Mouse (Mus musculus) forebrain, embryonic 14.5 days (tissue): ENCODE results near the gene Gjd2. TPM values are rescaled to one million over a fixed set of nuclear protein-coding genes. Genes with fewer than 3 reads are reported as not detected.

Experiments used
- ATAC-seq: fragments of 200-750 bp; cut with Nextera tagmentation; 2 replicates; pipeline ENCODE4 v1.8.0; 2017; ENCODE audit warnings: mild to moderate bottlenecking, moderate library complexity
- DNase-seq: peaks from one replicate; pipeline ENCODE4 v3.0.0-alpha.2; 2015; ENCODE audit warnings: low spot score
- H3K27ac ChIP-seq: fragments of 300-500 bp; sonication (generic); 2 replicates; pipeline ENCODE4 v1.5.1; 2014; ENCODE audit warnings: low read depth, mild to moderate bottlenecking, control low read depth, low read length, moderate library complexity
- H3K27me3 ChIP-seq: fragments of 300-500 bp; sonication (generic); replicated peaks from 2 replicates; pipeline ENCODE4 v1.6.1; 2014; ENCODE audit warnings: low read length, control low read depth, mixed read lengths; ENCODE audit not compliant: control insufficient read depth, insufficient read depth
- H3K36me3 ChIP-seq: fragments of 300-500 bp; sonication (generic); 2 replicates; pipeline ENCODE4 v1.6.1; 2014; ENCODE audit warnings: low read length, control low read depth; ENCODE audit not compliant: control insufficient read depth, insufficient read depth
- H3K4me1 ChIP-seq: fragments of 300-500 bp; sonication (generic); 2 replicates; pipeline ENCODE4 v1.6.1; 2014; ENCODE audit warnings: antibody characterized with exemption, low read length, control low read depth; ENCODE audit not compliant: control insufficient read depth, insufficient read depth
- H3K4me2 ChIP-seq: fragments of 300-500 bp; sonication (generic); 2 replicates; pipeline ENCODE4 v1.6.1; 2014; ENCODE audit warnings: mild to moderate bottlenecking, control low read depth, low read length
- H3K4me3 ChIP-seq: fragments of 300-500 bp; sonication (generic); 2 replicates; pipeline ENCODE4 v1.5.1; 2014; ENCODE audit warnings: low read depth, low read length, control low read depth
- H3K9ac ChIP-seq: fragments of 300-500 bp; sonication (generic); 2 replicates; pipeline ENCODE4 v1.6.1; 2014; ENCODE audit warnings: mild to moderate bottlenecking, low read length, control low read depth, moderate library complexity
- H3K9me3 ChIP-seq: fragments of 300-500 bp; sonication (generic); replicated peaks from 2 replicates; pipeline ENCODE4 v1.6.1; 2016; ENCODE audit warnings: low read length, control low read depth, mixed read lengths; ENCODE audit not compliant: control insufficient read depth
- WGBS: fragments of 180-500 bp; shearing (Covaris S2); extraction: QIAGEN DNeasy Blood & Tissue Kit; methylation state at CpG from one replicate; pipeline ENCODE4 v1.1.7; 2014; 5-methylcytosine and 5-hydroxymethylcytosine counted together
- polyA plus RNA-seq: library from polyadenylated mRNA; unstranded; fragments of >200 nt; fragmentation: Nextera tagmentation; extraction: Ambion mirVana; gene quantifications from 2 replicates; pipeline ENCODE4 v1.2.1, GENCODE M21; 2014

The Gjd2 gene
- polyA plus RNA-seq, 1 experiment from 2014 or later = 2.9 TPM

GRCm38 (mm10) chr2:113984890-113985289 lies 28.5 kb downstream of the Gjd2 start:
- H3K9ac ChIP-seq = no peak overlapping the region
- no peak overlapping the region for H3K27ac ChIP-seq
- no peaks in the 10 kb centered on the region for H3K36me3 ChIP-seq
- no peaks in the 10 kb centered on the region for H3K4me1 ChIP-seq
- no peak overlapping the region for H3K4me3 ChIP-seq
- H3K9me3 ChIP-seq = no peaks in the 10 kb centered on the region
- H3K4me2 ChIP-seq = no peak overlapping the region
- 82% methylated on average over 2 of the region's 2 CpGs for WGBS
- no peak for ATAC-seq
- H3K27me3 ChIP-seq = no peaks in the 10 kb centered on the region
- DNase-seq = no peak

GRCm38 (mm10) chr2:113980664-113981063 lies 32.8 kb downstream of the Gjd2 start:
- DNase-seq (peak; percentile 32), ATAC-seq (peak; percentile 72)
- no peak overlapping the region for H3K4me2 ChIP-seq
- H3K4me3 ChIP-seq = no peak overlapping the region
- H3K9me3 ChIP-seq = no peaks in the 10 kb centered on the region
- no peaks in the 10 kb centered on the region for H3K4me1 ChIP-seq
- no peaks in the 10 kb centered on the region for H3K27me3 ChIP-seq
- no peaks in the 10 kb centered on the region for H3K36me3 ChIP-seq
- 37% methylated on average over 8 of the region's 8 CpGs for WGBS
- H3K27ac ChIP-seq = no peak overlapping the region
- H3K9ac ChIP-seq = no peak overlapping the region

DNA sequence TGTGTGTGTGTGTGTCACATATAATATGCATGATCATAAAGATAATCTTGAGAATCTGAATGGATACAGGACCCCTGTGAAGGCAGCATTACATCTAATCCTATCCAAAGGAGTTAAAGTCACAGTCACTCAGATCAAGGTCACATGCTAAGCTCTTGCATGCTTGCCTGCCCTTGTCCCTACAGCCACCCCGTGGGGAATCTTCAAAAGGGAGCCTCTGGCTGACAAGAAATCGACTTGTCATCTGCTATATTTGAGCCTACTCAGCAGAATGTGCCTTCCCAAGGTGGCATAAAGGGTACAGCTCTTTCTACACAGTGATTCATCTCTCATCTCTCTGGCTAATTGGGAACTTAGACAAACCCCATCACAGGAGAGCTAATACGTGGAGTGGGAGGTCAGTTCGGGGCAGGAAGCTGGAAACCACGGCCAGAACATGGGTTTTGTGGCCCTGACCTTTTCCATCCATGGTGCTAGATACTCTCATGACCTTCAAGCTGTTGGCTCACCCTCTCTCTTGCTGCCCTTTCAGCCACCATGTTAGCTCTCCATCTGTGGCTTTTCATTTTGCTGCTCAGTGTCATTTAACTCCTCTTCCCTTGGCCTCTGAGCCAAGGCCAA lies 35.2 kb downstream of the Gjd2 start:
- ATAC-seq = no peak
- H3K27me3 ChIP-seq = no peaks in the 10 kb centered on the region
- no peak overlapping the region for H3K9ac ChIP-seq
- H3K27ac ChIP-seq = no peak overlapping the region
- H3K4me3 ChIP-seq = no peak overlapping the region
- no peak overlapping the region for H3K4me2 ChIP-seq
- H3K36me3 ChIP-seq = no peaks in the 10 kb centered on the region
- no peak for DNase-seq
- no peaks in the 10 kb centered on the region for H3K9me3 ChIP-seq
- no peaks in the 10 kb centered on the region for H3K4me1 ChIP-seq
- WGBS = 77% methylated on average over 5 of the region's 5 CpGs

GRCm38 (mm10) chr2:113973950-113974349 lies 39.5 kb downstream of the Gjd2 start:
- WGBS = 80% methylated on average over 7 of the region's 7 CpGs
- no peak for ATAC-seq

DNA sequence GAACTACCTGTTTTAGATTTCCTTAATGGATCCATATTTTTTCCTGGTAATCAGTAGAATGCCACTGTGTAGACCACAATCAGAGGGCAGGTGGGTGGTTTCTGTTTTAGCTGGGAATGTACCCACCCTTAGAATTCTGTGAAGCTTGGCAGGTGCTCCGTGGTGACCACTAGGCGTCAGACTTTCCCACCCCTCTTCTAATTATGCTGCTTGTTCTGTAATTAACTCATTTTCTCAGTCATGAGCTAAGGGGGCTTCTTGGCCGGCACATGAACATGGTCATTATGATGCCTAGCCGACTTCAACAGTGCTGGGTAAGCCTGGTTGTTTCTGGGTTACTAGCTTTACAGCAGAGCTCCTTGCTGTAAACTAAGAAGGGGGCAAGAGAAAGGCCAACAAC lies 47.0 kb downstream of the Gjd2 start:
- H3K9ac ChIP-seq = no peak overlapping the region
- no peak overlapping the region for H3K4me3 ChIP-seq
- H3K4me1 ChIP-seq = no peaks in the 10 kb centered on the region
- 13% methylated on average over 4 of the region's 4 CpGs for WGBS
- no peak overlapping the region for H3K27ac ChIP-seq
- H3K36me3 ChIP-seq = no peaks in the 10 kb centered on the region
- H3K9me3 ChIP-seq = no peaks in the 10 kb centered on the region
- no peak overlapping the region for H3K4me2 ChIP-seq
- ATAC-seq (peak; percentile 48), DNase-seq (peak; percentile 51)
- H3K27me3 ChIP-seq = no peaks in the 10 kb centered on the region

More at GRCm38 (mm10) chr2:113973950-113974349, 39.5 kb downstream of the Gjd2 start:
- Histone ChIP-seq H3K4me3 (no peak overlapping the region), H3K27ac (no peak overlapping the region), H3K27me3 (no peaks in the 10 kb centered on the region), H3K4me1 (no peaks in the 10 kb centered on the region), H3K9ac (no peak overlapping the region), H3K9me3 (no peaks in the 10 kb centered on the region), H3K4me2 (no peak overlapping the region), H3K36me3 (no peaks in the 10 kb centered on the region)
- no peak for DNase-seq

Other genes with a start within 250 kb of the Gjd2 start
- gene Scg5, start 184.5 kb downstream of the Gjd2 start, polyA plus RNA-seq = 224 and 229 TPM in 2 replicates
- gene Arhgap11a, start 165.0 kb downstream of the Gjd2 start, polyA plus RNA-seq = 5.5 and 5.9 TPM in 2 replicates
- gene Actc1, start 39.9 kb upstream of the Gjd2 start, polyA plus RNA-seq = 0.43 and 0.57 TPM in 2 replicates
- 51.5 and 57.1 TPM in 2 replicates for gene Aqr, start 173.4 kb upstream of the Gjd2 start, polyA plus RNA-seq
- 7.9 and 8.1 TPM in 2 replicates for gene Zfp770, start 187.8 kb upstream of the Gjd2 start, polyA plus RNA-seq